Mouse (Mus musculus) stomach, postnatal 0 days (tissue): ENCODE measurements around the gene Mast4.

Experiments
- CTCF ChIP-seq: IDR thresholded peaks from 2 replicates; pipeline ENCODE4 v1.5.1; 2016; ENCODE audit warnings: antibody characterized with exemption, low read depth, mild to moderate bottlenecking, moderate library complexity
- EP300 ChIP-seq: optimal IDR thresholded peaks from 2 replicates; pipeline ENCODE3; 2016; ENCODE audit warnings: antibody characterized with exemption

- TF ChIP-seq CTCF: no peak
- TF ChIP-seq EP300: no peak
Measured at GRCm38 (mm10) chr13:103043011-103043410, 291.3 kb downstream of the Mast4 start.
